Mouse (Mus musculus): Measurements from ENCODE around the gene Nectin3. TPM values are rescaled to one million over a fixed set of nuclear protein-coding genes. Genes with fewer than 3 reads are reported as not detected.

Gene Nectin3
- 45.3 TPM for polyA plus RNA-seq (2014; fragmentation: Illumina TruSeq; extraction: RNeasy Lipid Tissue Mini Kit (QIAGEN cat#74804); ENCODE audit: insufficient read depth, low read depth, low replicate concordance)

GRCm38 (mm10) chr16:46498421-46498789, at the start of gene Nectin3:
Nectin3 (minus strand) TSS chr16:46498525.

Measured in lung, adult 10 weeks (tissue).